Mouse (Mus musculus): ENCODE results near the gene Gdpgp1.

GRCm38 (mm10) chr7:80232489-80233029 lies at the start of gene Gdpgp1, which contains the start of gene Cib1:
- TF ChIP-seq TAL1 (IDR thresholded peaks at IDR 0.05; ENCODE audit: low read length) = no peak
- TF ChIP-seq MYC (IDR thresholded peaks at IDR 0.05; ENCODE audit: low read depth, low read length) = peak; percentile 82
- 0 out of 6 replicates have a peak, but pooled peaks of 1 of the 3 experiments have one; percentile 13 for TF ChIP-seq CTCF (IDR thresholded peaks at IDR 0.05 in 2 of 3, conservative IDR thresholded peaks at IDR 0.05 in 1 of 3; ENCODE audit: control insufficient read depth in 1 of 3, insufficient read depth in 1 of 3, low read depth in 2 of 3, low read length in 3 of 3, poor library complexity in 1 of 3, severe bottlenecking in 1 of 3)
- peak; percentile 11 to 75; a peak in 2 of 4 replicates for TF ChIP-seq POLR2A (IDR thresholded peaks at IDR 0.05; ENCODE audit: control insufficient read depth in 1 of 2, insufficient read depth in 1 of 2, low read depth in 1 of 2, low read length in 2 of 2, poor library complexity in 1 of 2)
- no peak for TF ChIP-seq GATA1 (IDR thresholded peaks at IDR 0.05; ENCODE audit: low read depth, low read length)
- peak; percentile 97 for TF ChIP-seq USF1 (IDR thresholded peaks at IDR 0.05; ENCODE audit: low read depth, low read length)
- no peak; the same call in 1 of the 2 replicates for TF ChIP-seq TBP (IDR thresholded peaks at IDR 0.05; ENCODE audit: low read depth, low read length)
- peak; percentile 83 for TF ChIP-seq SIN3A (IDR thresholded peaks at IDR 0.05; ENCODE audit: low read length)
- TF ChIP-seq MEF2A (IDR thresholded peaks at IDR 0.05; ENCODE audit: extremely low read depth, insufficient replicate concordance, low read depth, low read length, poor library complexity, severe bottlenecking) = no peak
- TF ChIP-seq EP300 (IDR thresholded peaks at IDR 0.05; ENCODE audit: low read depth in 1 of 2, low read length in 2 of 2) = 0 out of 4 replicates have a peak, but pooled peaks of 1 of the 2 experiments have one; percentile 7
- TF ChIP-seq MAX (IDR thresholded peaks at IDR 0.05; ENCODE audit: low read length) = peak; percentile 95
- TF ChIP-seq POLR2AphosphoS5 (IDR thresholded peaks at IDR 0.05; ENCODE audit: borderline replicate concordance, low read depth, low read length) = no peak

Measured in MEL (cell line).